Mouse (Mus musculus) kidney, adult 8-10 months (tissue): ENCODE results near the gene Atxn7l1.

ENCODE experiments used
- DNase-seq, 2 experiments: peaks; one replicate each; pipeline ENCODE4 v3.0.0; 2022

The Atxn7l1 gene

GRCm38 (mm10) chr12:33390844-33391560 lies 243.5 kb downstream of the Atxn7l1 start:
- DNase-seq = no peak

GRCm38 (mm10) chr12:33394804-33395623 lies 247.5 kb downstream of the Atxn7l1 start, which contains the start of gene Efcab10:
Gene Efcab10 (plus strand): TSS chr12:33394854.
- DNase-seq = peak; percentile 7 to 10

- DNase-seq = no peak
Observed at GRCm38 (mm10) chr12:33403265-33403693, 255.8 kb downstream of the Atxn7l1 start.

- no peak for DNase-seq
Observed at GRCm38 (mm10) chr12:33404996-33405395, 257.5 kb downstream of the Atxn7l1 start.

DNA sequence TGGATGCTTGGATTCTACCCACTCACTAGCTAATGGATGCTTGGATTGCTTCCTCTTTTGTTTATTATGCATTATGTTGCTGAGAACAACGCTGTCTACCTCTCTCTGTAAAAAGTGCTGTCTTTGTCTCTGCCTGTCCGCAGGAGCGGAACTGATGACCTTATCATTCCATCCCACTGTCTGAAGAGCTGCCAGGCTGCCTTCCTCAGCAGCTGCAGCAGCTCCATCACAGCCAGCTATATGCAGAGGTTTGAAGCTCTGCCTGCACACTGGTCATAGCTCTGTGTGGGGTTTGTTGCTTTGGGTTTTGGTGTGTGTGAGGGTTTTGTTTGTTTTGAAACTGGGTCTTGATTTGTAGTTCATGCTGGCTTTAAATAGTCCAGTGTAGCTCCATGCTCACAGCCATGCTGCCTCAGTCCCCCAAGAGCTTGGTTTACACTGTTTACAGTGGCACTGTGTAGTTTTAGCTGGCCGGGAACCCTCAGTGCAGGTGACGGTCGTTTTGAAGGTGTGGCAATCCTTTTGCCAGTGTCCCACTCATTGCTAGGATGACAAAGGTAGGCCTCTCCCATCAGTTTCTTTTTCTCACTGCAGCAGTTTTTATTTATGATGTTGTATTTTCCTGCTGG lies 258.0 kb downstream of the Atxn7l1 start:
- no peak for DNase-seq

DNA sequence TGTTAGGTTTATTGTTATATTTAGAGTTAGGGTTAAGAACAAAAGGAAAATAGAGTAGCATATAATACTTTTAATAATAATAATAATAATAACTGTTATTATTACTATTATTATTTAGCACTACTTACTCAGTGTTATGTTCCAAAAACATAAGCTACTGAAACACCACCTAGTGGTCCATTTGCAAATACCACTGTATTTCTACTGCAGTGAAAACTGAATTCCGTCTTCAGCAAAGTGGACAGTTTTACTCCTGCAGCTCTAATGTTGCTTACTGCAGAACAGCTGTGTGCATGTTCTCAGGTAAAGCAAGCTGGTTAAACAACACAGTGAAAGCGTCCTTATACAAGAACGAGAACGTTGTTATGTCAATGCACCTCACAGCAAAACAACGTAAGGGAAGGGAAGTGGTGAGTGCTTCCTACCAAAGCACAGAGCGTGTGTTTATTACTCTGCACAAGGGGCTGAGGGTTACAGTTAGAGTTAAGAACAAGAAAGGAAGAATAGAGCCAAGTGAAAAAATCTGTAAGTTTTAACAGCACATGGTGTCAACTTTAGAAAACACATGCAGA lies 264.2 kb downstream of the Atxn7l1 start:
- no peak for DNase-seq
